Comparison of ENCODE assay signal across 10 mouse cellular contexts in the genomic region with DNA sequence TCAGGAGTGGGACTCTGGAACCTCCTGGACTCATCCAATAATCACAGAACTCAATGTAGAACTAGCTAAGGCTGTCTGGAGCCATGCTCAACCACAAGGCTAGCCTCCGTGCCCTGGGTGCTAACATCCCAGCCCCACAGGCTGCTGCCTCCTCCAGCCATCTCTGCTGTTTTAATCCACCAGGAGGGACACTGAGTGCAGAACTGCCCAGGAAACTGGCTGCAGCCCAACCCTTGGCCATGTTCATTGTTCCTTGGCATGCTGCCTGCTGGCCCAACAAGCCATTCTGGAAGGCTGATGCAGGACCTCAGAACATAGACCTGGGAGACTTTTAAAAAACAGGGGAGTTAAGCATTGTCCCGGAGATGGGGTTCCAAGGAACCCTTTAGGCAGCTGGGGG. TPM values are rescaled to one million over a fixed set of nuclear protein-coding genes. Genes with fewer than 3 reads are reported as not detected.
DNase-seq lines count a peak whose midpoint lies in the region; ATAC-seq and TF ChIP-seq lines count a peak whose summit lies in the region.
"Had no signal": no experiment of that assay in that cellular context is flagged by ENCODE, and none has a peak within 500 bp of the region (broad histone marks: within the 10 kb centered on the region; RNA-seq: fewer than 3 reads in every experiment).

No protein-coding gene starts in this region.

- no peak for ATAC-seq in monocyte, adult 5-6 weeks (replicated peaks; ENCODE audit: insufficient number of reproducible peaks, low FRiP score, low TSS enrichment, poor library complexity, severe bottlenecking)

- TF ChIP-seq CTCF in heart, adult 2 months (IDR thresholded peaks at IDR 0.05) = peak; percentile 41
- TF ChIP-seq CTCF in gastrocnemius, adult 2 months (IDR thresholded peaks at IDR 0.05) = no peak

- peak; percentile 79 to 83 for DNase-seq in heart, adult 2 months
- no peak for DNase-seq in heart, embryonic 10.5 days (ENCODE audit: low spot score)
- DNase-seq in adrenal gland, postnatal 14 days = peak; percentile 80
- peak; percentile 81 for DNase-seq in gastrocnemius, adult 2 months
- DNase-seq in layer of hippocampus, postnatal 14 days (ENCODE audit: low spot score in 2 of 2) = peak; percentile 67 to 80
- peak; percentile 72 for DNase-seq in right cerebral cortex, postnatal 4 days
- DNase-seq in B cell, adult 2 months = no peak

- H3K4me1 ChIP-seq in heart, adult 2 months (ENCODE audit: control insufficient read depth, insufficient read depth, low read length) = peaks cover 2% of the 10 kb centered on the region
- H3K4me1 ChIP-seq in heart, embryonic 10.5 days = peaks cover 8% of the 10 kb centered on the region; the same call in 1 of the 2 replicates

- H3K9me3 ChIP-seq in heart, embryonic 10.5 days = no peaks in the 10 kb centered on the region
- H3K9me3 ChIP-seq: heart, embryonic 15.5 days had no signal

- H3K79me2 ChIP-seq in heart, adult 2 months (replicated peaks; ENCODE audit: control insufficient read depth, insufficient read depth, low read length) = no peaks in the 10 kb centered on the region

- H3K4me3 ChIP-seq in heart, adult 2 months = no peak overlapping the region
- no peak overlapping the region for H3K4me3 ChIP-seq in heart, embryonic 10.5 days
- no peak overlapping the region for H3K4me3 ChIP-seq in gastrocnemius, adult 2 months
- H3K4me3 ChIP-seq: heart, embryonic 15.5 days had no signal

- no peak overlapping the region for H3K9ac ChIP-seq in heart, adult 2 months (ENCODE audit: low read depth, low read length)
- H3K9ac ChIP-seq: heart, embryonic 15.5 days had no signal

- WGBS in heart, adult 2 months = 31% methylated on average over 2 of the region's 2 CpGs
- 73% methylated on average over 2 of the region's 2 CpGs for whole genome bisulfite sequencing in heart, embryonic 10.5 days

- no peak for TF ChIP-seq EP300 in heart, adult 2 months (IDR thresholded peaks at IDR 0.05; ENCODE audit: insufficient read depth, low read depth, low read length)

- no peaks in the 10 kb centered on the region for H3K27me3 ChIP-seq in heart, adult 2 months (ENCODE audit: control insufficient read depth, insufficient read depth, low read length)
- H3K27me3 ChIP-seq in heart, embryonic 10.5 days (ENCODE audit: insufficient read depth, poor library complexity, severe bottlenecking) = peaks cover 50% of the 10 kb centered on the region

- intact Hi-C loops in heart, adult 2 months (cut with DNase I) = no loop called here
- intact Hi-C loops in gastrocnemius, adult 2 months (cut with DNase I) = no loop called here

- no peaks in the 10 kb centered on the region for H3K36me3 ChIP-seq in heart, adult 2 months (ENCODE audit: control insufficient read depth, insufficient read depth, low read length)
- no peaks in the 10 kb centered on the region for H3K36me3 ChIP-seq in heart, embryonic 10.5 days
- H3K36me3 ChIP-seq: heart, embryonic 15.5 days had no signal

- H3K27ac ChIP-seq in heart, adult 2 months = no peak overlapping the region
- H3K27ac ChIP-seq in heart, embryonic 10.5 days = no peak overlapping the region
- no peak overlapping the region for H3K27ac ChIP-seq in gastrocnemius, adult 2 months
- H3K27ac ChIP-seq: heart, embryonic 15.5 days; macrophage had no signal

- TF ChIP-seq POLR2A in heart, adult 2 months (IDR thresholded peaks at IDR 0.05; ENCODE audit: insufficient read depth, low read depth, low read length) = no peak

RNA-seq across cellular contexts. Expression of gene Adra2c, which starts 42.5 kb away (rescaled TPM):
- total RNA-seq in heart, adult 2 months (2021) = under 1 TPM; 0.43 to 0.52 TPM
- polyA plus RNA-seq in heart, adult 2 months (2012; rRNA removed) = 0.23 and 0.43 TPM in 2 replicates
- 0.06 and 0.29 TPM in 2 replicates for polyA plus RNA-seq in heart, embryonic 10.5 days (2016; fragmentation: Nextera tagmentation; extraction: Ambion mirVana)
- total RNA-seq in adrenal gland, postnatal 14 days (2021) = 0.30 and 0.83 TPM in 2 replicates
- total RNA-seq in gastrocnemius, adult 2 months (2021) = under 1 TPM; 0.25 to 0.26 TPM
- 10 to 100 TPM; 17.3 to 18.8 TPM for total RNA-seq in layer of hippocampus, postnatal 14 days (2021)
- total RNA-seq in monocyte, adult 5-6 weeks (2017) = not detected in 3 replicates
- polyA plus RNA-seq: heart, embryonic 15.5 days; macrophage had no signal

Comparison
In these comparisons a context has a peak if more than half of its experiments do, and no peak if none do; other contexts are left out.
1. DNase-seq: peak in heart, adult 2 months (2 of 2), adrenal gland, postnatal 14 days (single experiment), gastrocnemius, adult 2 months (single experiment), layer of hippocampus, postnatal 14 days (2 of 2) and right cerebral cortex, postnatal 4 days (single experiment); none in heart, embryonic 10.5 days (single experiment) and B cell, adult 2 months (0 of 2).
2. RNA of gene Adra2c, which starts 42.5 kb away (total RNA-seq): 17.3 to 18.8 TPM in layer of hippocampus, postnatal 14 days; 0.43 to 0.52 TPM in heart, adult 2 months, 0.30 to 0.83 TPM in adrenal gland, postnatal 14 days, 0.25 to 0.26 TPM in gastrocnemius, adult 2 months and not detected in monocyte, adult 5-6 weeks; every median in the first group is over 10 times any median in the second.